Mouse (Mus musculus) limb, embryonic 11.5 days (tissue): ENCODE data around the gene Smim23. TPM values are rescaled to one million over a fixed set of nuclear protein-coding genes. Genes with fewer than 3 reads are reported as not detected.

Source experiments
- ATAC-seq: fragments of 200-750 bp; cut with Nextera tagmentation; 2 replicates; pipeline ENCODE4 v1.8.0; 2017; ENCODE audit warnings: low read depth; ENCODE audit not compliant: insufficient number of reproducible peaks, low FRiP score, low TSS enrichment
- DNase-seq: peaks from one replicate; pipeline ENCODE4 v3.0.0-alpha.2; 2015; ENCODE audit warnings: low spot score
- H3K27ac ChIP-seq: fragments of 300-500 bp; sonication (generic); replicated peaks from 2 replicates; pipeline ENCODE4 v1.5.1; 2014; ENCODE audit warnings: low read depth, mild to moderate bottlenecking, low read length
- H3K27me3 ChIP-seq: fragments of 300-500 bp; sonication (generic); 2 replicates; pipeline ENCODE4 v1.6.1; 2014; ENCODE audit warnings: mild to moderate bottlenecking, low read length, mixed read lengths; ENCODE audit not compliant: control insufficient read depth, insufficient read depth
- H3K36me3 ChIP-seq: fragments of 300-500 bp; sonication (generic); 2 replicates; pipeline ENCODE4 v1.6.1; 2014; ENCODE audit warnings: mild to moderate bottlenecking, low read length, moderate library complexity, mixed read lengths; ENCODE audit not compliant: control insufficient read depth, insufficient read depth
- H3K4me1 ChIP-seq: fragments of 300-500 bp; sonication (generic); 2 replicates; pipeline ENCODE4 v1.6.1; 2014; ENCODE audit warnings: low read length, mixed read lengths; ENCODE audit not compliant: control insufficient read depth, insufficient read depth
- H3K4me2 ChIP-seq: fragments of 300-500 bp; sonication (generic); 2 replicates; pipeline ENCODE4 v1.6.1; 2014; ENCODE audit warnings: low read depth, mild to moderate bottlenecking, moderate library complexity; ENCODE audit not compliant: severe bottlenecking
- H3K4me3 ChIP-seq: fragments of 300-500 bp; sonication (generic); 2 replicates; pipeline ENCODE4 v1.5.1; 2014; ENCODE audit warnings: low read depth, low read length
- H3K9ac ChIP-seq: fragments of 300-500 bp; sonication (generic); 2 replicates; pipeline ENCODE4 v1.6.1; 2014; ENCODE audit warnings: mild to moderate bottlenecking, low read length
- H3K9me3 ChIP-seq: fragments of 300-500 bp; sonication (generic); 2 replicates; pipeline ENCODE4 v1.6.1; 2016; ENCODE audit warnings: low read length; ENCODE audit not compliant: control insufficient read depth
- WGBS: fragments of 180-500 bp; shearing (Covaris S2); extraction: QIAGEN DNeasy Blood & Tissue Kit; methylation state at CpG from one replicate; pipeline ENCODE4 v1.1.7; 2014; 5-methylcytosine and 5-hydroxymethylcytosine counted together
- polyA plus RNA-seq: library from polyadenylated mRNA; unstranded; fragments of >200 nt; fragmentation: Nextera tagmentation; extraction: Ambion mirVana; gene quantifications from 2 replicates; pipeline ENCODE4 v1.2.1, GENCODE M21; 2014

The Smim23 gene
- polyA plus RNA-seq = not detected in 2 replicates

- no peaks in the 10 kb centered on the region for H3K27me3 ChIP-seq
- no peaks in the 10 kb centered on the region for H3K36me3 ChIP-seq
- no peak within 1 kb of the TSS for H3K9ac ChIP-seq
- no peak within 1 kb of the TSS for H3K27ac ChIP-seq
- H3K4me3 ChIP-seq = no peak within 1 kb of the TSS
- no peak for DNase-seq
- no peak for ATAC-seq
- H3K4me2 ChIP-seq = no peak within 1 kb of the TSS
- H3K9me3 ChIP-seq = no peaks in the 10 kb centered on the region
- 100% methylated on average over 1 of the region's 1 CpGs for WGBS
- no peaks in the 10 kb centered on the region for H3K4me1 ChIP-seq
Measured at GRCm38 (mm10) chr11:32824505-32824904, at the start of gene Smim23. Smim23 (minus strand) TSS chr11:32824605.

GRCm38 (mm10) chr11:32868619-32869383 is 44.4 kb upstream of the Smim23 start:
- 84% methylated on average over 10 of the region's 10 CpGs for WGBS
- no peak overlapping the region for H3K4me2 ChIP-seq
- H3K27me3 ChIP-seq = no peaks in the 10 kb centered on the region
- H3K4me3 ChIP-seq = no peak overlapping the region
- H3K4me1 ChIP-seq = peaks cover 9% of the 10 kb centered on the region; the same call in 1 of the 2 replicates
- DNase-seq (no peak), ATAC-seq (no peak)
- H3K9me3 ChIP-seq = no peaks in the 10 kb centered on the region
- no peak overlapping the region for H3K27ac ChIP-seq
- no peak overlapping the region for H3K9ac ChIP-seq
- no peaks in the 10 kb centered on the region for H3K36me3 ChIP-seq

GRCm38 (mm10) chr11:32864615-32865014 is 40.2 kb upstream of the Smim23 start:
- H3K4me2 ChIP-seq = no peak overlapping the region
- peaks cover 9% of the 10 kb centered on the region; the same call in 1 of the 2 replicates for H3K4me1 ChIP-seq
- no peak overlapping the region for H3K9ac ChIP-seq
- WGBS = 90% methylated on average over 5 of the region's 5 CpGs
- ATAC-seq = no peak
- H3K36me3 ChIP-seq = no peaks in the 10 kb centered on the region
- DNase-seq = no peak
- H3K27me3 ChIP-seq = no peaks in the 10 kb centered on the region
- peaks cover 3% of the 10 kb centered on the region; the same call in 1 of the 2 replicates for H3K9me3 ChIP-seq
- H3K27ac ChIP-seq = no peak overlapping the region
- H3K4me3 ChIP-seq = no peak overlapping the region

GRCm38 (mm10) chr11:32857418-32857879 is 33.0 kb upstream of the Smim23 start:
- WGBS = 46% methylated on average over 8 of the region's 8 CpGs
- H3K4me2 ChIP-seq = no peak overlapping the region
- H3K4me3 ChIP-seq = no peak overlapping the region
- no peaks in the 10 kb centered on the region for H3K27me3 ChIP-seq
- H3K9ac ChIP-seq = no peak overlapping the region
- DNase-seq (peak; percentile 23), ATAC-seq (no peak)
- H3K27ac ChIP-seq = no peak overlapping the region
- no peaks in the 10 kb centered on the region for H3K36me3 ChIP-seq
- H3K9me3 ChIP-seq = no peaks in the 10 kb centered on the region
- H3K4me1 ChIP-seq = no peaks in the 10 kb centered on the region

GRCm38 (mm10) chr11:32846682-32847222 is 22.3 kb upstream of the Smim23 start:
- H3K36me3 ChIP-seq = no peaks in the 10 kb centered on the region
- no peaks in the 10 kb centered on the region for H3K9me3 ChIP-seq
- H3K27ac ChIP-seq = 0 out of 2 replicates have a peak overlapping the region, but pooled peaks have one; percentile 36
- no peak overlapping the region for H3K4me3 ChIP-seq
- ATAC-seq (no peak), DNase-seq (peak; percentile 35)
- no peak overlapping the region for H3K4me2 ChIP-seq
- H3K27me3 ChIP-seq = no peaks in the 10 kb centered on the region
- 0 out of 2 replicates have a peak, but pooled peaks cover 2% of the 10 kb centered on the region for H3K4me1 ChIP-seq
- WGBS = 53% methylated on average over 20 of the region's 20 CpGs
- H3K9ac ChIP-seq = no peak overlapping the region

GRCm38 (mm10) chr11:32841169-32841568 is 16.8 kb upstream of the Smim23 start:
- Histone ChIP-seq H3K4me3 (no peak overlapping the region), H3K27me3 (no peaks in the 10 kb centered on the region), H3K9me3 (no peaks in the 10 kb centered on the region), H3K27ac (no peak overlapping the region), H3K4me2 (no peak overlapping the region), H3K4me1 (peaks cover 3% of the 10 kb centered on the region; the same call in 1 of the 2 replicates), H3K36me3 (no peaks in the 10 kb centered on the region), H3K9ac (no peak overlapping the region)
- WGBS = 65% methylated on average over 5 of the region's 5 CpGs
- DNase-seq = no peak
- no peak for ATAC-seq

- WGBS = 63% methylated on average over 9 of the region's 9 CpGs
- ATAC-seq (no peak), DNase-seq (peak; percentile 26)
- H3K27me3 ChIP-seq = no peaks in the 10 kb centered on the region
- peaks cover 6% of the 10 kb centered on the region; the same call in 1 of the 2 replicates for H3K4me1 ChIP-seq
- no peaks in the 10 kb centered on the region for H3K36me3 ChIP-seq
- H3K9me3 ChIP-seq = no peaks in the 10 kb centered on the region
- no peak overlapping the region for H3K9ac ChIP-seq
- no peak overlapping the region for H3K4me3 ChIP-seq
- H3K27ac ChIP-seq = no peak overlapping the region
- H3K4me2 ChIP-seq = no peak overlapping the region
Measured at GRCm38 (mm10) chr11:32840256-32840655, 15.9 kb upstream of the Smim23 start.

GRCm38 (mm10) chr11:32835022-32835421 is 10.6 kb upstream of the Smim23 start:
- WGBS = 13% methylated on average over 8 of the region's 8 CpGs
- DNase-seq (peak; percentile 27), ATAC-seq (peak; percentile 44; the same call in 1 of the 2 replicates)
- H3K36me3 ChIP-seq = no peaks in the 10 kb centered on the region
- H3K9ac ChIP-seq = no peak overlapping the region
- no peak overlapping the region for H3K27ac ChIP-seq
- H3K9me3 ChIP-seq = no peaks in the 10 kb centered on the region
- no peak overlapping the region for H3K4me3 ChIP-seq
- peak overlapping the region; percentile 16; the same call in 1 of the 2 replicates for H3K4me2 ChIP-seq
- no peaks in the 10 kb centered on the region for H3K27me3 ChIP-seq
- 0 out of 2 replicates have a peak, but pooled peaks cover 9% of the 10 kb centered on the region for H3K4me1 ChIP-seq
